Mouse (Mus musculus): ENCODE measurements around the gene Abcf2. TPM values are rescaled to one million over a fixed set of nuclear protein-coding genes. Genes with fewer than 3 reads are reported as not detected.
"Not testable (repeated sequence)": the region's sequence is repeated elsewhere in the genome, so short reads cannot be mapped to it uniquely, and the experiment has no call there.

The Abcf2 gene
- total RNA-seq, 2 experiments from 2014 or later, result 80.6 to 81.4 TPM

- no peak for DNase-seq (ENCODE audit: low spot score in 2 of 2)
- intact Hi-C loops (cut with DNase I), result no loop called here
Measured at GRCm38 (mm10) chr5:24591268-24591721, 14.0 kb upstream of the Abcf2 start.

- intact Hi-C loops (cut with DNase I), result no loop called here
- DNase-seq (ENCODE audit: low spot score in 2 of 2), result no peak
Measured at GRCm38 (mm10) chr5:24589511-24590500, 12.5 kb upstream of the Abcf2 start.

- intact Hi-C loops (cut with DNase I), result no loop called here
- DNase-seq (ENCODE audit: low spot score in 2 of 2), result peak in 1 of 2 experiments; percentile 82
Measured at GRCm38 (mm10) chr5:24587200-24587577, 9.9 kb upstream of the Abcf2 start.

GRCm38 (mm10) chr5:24586547-24587199 lies 9.4 kb upstream of the Abcf2 start, which contains the start of gene Chpf2:
Chpf2 (plus strand) TSS chr5:24586741.
- DNase-seq (ENCODE audit: low spot score in 2 of 2), result peak; percentile 85 to 90
- intact Hi-C loops (cut with DNase I), result loop anchor here (1.0 kb wide), 1 partner anchor 9 kb away; the partner anchor contains the start of gene Abcf2

- intact Hi-C loops (cut with DNase I), result loop anchor here (1.0 kb wide), 1 partner anchor 9 kb away; the partner anchor contains the start of gene Abcf2
- DNase-seq (ENCODE audit: low spot score in 2 of 2), result no peak
Measured at GRCm38 (mm10) chr5:24586106-24586505, 8.8 kb upstream of the Abcf2 start.

- DNase-seq (ENCODE audit: low spot score in 2 of 2), result no peak
- intact Hi-C loops (cut with DNase I), result no loop called here
Measured at GRCm38 (mm10) chr5:24578109-24578963, 1.1 kb upstream of the Abcf2 start.

GRCm38 (mm10) chr5:24576801-24577182 lies 475 bp downstream of the Abcf2 start:
- DNase-seq (ENCODE audit: low spot score in 2 of 2), result no peak
- intact Hi-C loops (cut with DNase I), result loop anchor here (1.0 kb wide), 1 partner anchor 10 kb away; the partner anchor contains the start of gene Chpf2

GRCm38 (mm10) chr5:24575948-24576347 lies 1.3 kb downstream of the Abcf2 start:
- no peak for DNase-seq (ENCODE audit: low spot score in 2 of 2)
- intact Hi-C loops (cut with DNase I), result no loop called here

GRCm38 (mm10) chr5:24556709-24557108 lies 20.6 kb downstream of the Abcf2 start, which contains the start of gene 4931409K22Rik:
4931409K22Rik (minus strand) TSS chr5:24556809.
- DNase-seq (ENCODE audit: low spot score in 2 of 2), result no peak

GRCm38 (mm10) chr5:24555335-24555734 lies 21.9 kb downstream of the Abcf2 start:
- intact Hi-C loops (cut with DNase I), result not testable (repeated sequence)

More at GRCm38 (mm10) chr5:24556709-24557108, 20.6 kb downstream of the Abcf2 start, which contains the start of gene 4931409K22Rik:
- intact Hi-C loops (cut with DNase I), result no loop called here

GRCm38 (mm10) chr5:24553621-24554244 lies 23.5 kb downstream of the Abcf2 start:
- intact Hi-C loops (cut with DNase I), result no loop called here

More at GRCm38 (mm10) chr5:24555335-24555734, 21.9 kb downstream of the Abcf2 start:
- DNase-seq (ENCODE audit: low spot score in 2 of 2), result not testable (repeated sequence)

GRCm38 (mm10) chr5:24551317-24551688 lies 26.0 kb downstream of the Abcf2 start:
- intact Hi-C loops (cut with DNase I), result no loop called here

More at GRCm38 (mm10) chr5:24553621-24554244, 23.5 kb downstream of the Abcf2 start:
- no peak for DNase-seq (ENCODE audit: low spot score in 2 of 2)

GRCm38 (mm10) chr5:24550598-24551316 lies 26.5 kb downstream of the Abcf2 start:
- intact Hi-C loops (cut with DNase I), result no loop called here
- peak; percentile 53 to 72 for DNase-seq (ENCODE audit: low spot score in 2 of 2)

More at GRCm38 (mm10) chr5:24551317-24551688, 26.0 kb downstream of the Abcf2 start:
- DNase-seq (ENCODE audit: low spot score in 2 of 2), result no peak

- intact Hi-C loops (cut with DNase I), result no loop called here
- no peak for DNase-seq (ENCODE audit: low spot score in 2 of 2)
Measured at GRCm38 (mm10) chr5:24542643-24543042, 34.6 kb downstream of the Abcf2 start.

- peak in 1 of 2 experiments; percentile 8 for DNase-seq (ENCODE audit: low spot score in 2 of 2)
- intact Hi-C loops (cut with DNase I), result no loop called here
Measured at GRCm38 (mm10) chr5:24541144-24541569, 36.1 kb downstream of the Abcf2 start.

GRCm38 (mm10) chr5:24540387-24541143 lies 36.7 kb downstream of the Abcf2 start, which contains the start of gene Asb10:
Asb10 (minus strand) TSS chr5:24540978.
- intact Hi-C loops (cut with DNase I), result no loop called here
- peak; percentile 20 to 60 for DNase-seq (ENCODE audit: low spot score in 2 of 2)
